23 mouse cellular contexts compared by ENCODE assay signal in the genomic region with DNA sequence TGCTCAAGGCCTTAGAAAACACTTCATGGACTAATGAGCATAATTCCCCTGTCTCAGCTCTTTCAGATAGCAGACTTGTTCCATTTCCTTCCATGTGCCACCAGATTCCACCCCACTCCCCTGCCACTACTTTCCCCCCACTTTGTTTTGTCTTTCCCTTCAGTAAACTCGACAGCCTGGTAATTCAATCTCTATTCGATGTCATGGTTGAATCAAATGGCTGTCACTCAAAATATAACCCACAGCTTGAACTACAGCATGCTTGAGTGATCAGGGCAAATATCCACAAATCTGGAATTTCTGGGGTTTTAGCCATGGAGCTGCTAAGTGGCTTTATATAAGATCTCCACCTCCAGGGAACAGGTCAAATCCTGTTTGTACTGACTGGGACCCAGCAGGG.
DNase-seq lines count a peak whose midpoint lies in the region; ATAC-seq and TF ChIP-seq lines count a peak whose summit lies in the region.
"Had no signal": no experiment of that assay in that cellular context is flagged by ENCODE, and none has a peak within 500 bp of the region (broad histone marks: within the 10 kb centered on the region; RNA-seq: fewer than 3 reads in every experiment).

No protein-coding gene starts in this region.

- no peaks in the 10 kb centered on the region for H3K4me1 ChIP-seq in cerebellum, adult 2 months (ENCODE audit: control insufficient read depth, insufficient read depth, low read length)
- H3K4me1 ChIP-seq in kidney, embryonic 15.5 days, result peaks cover 5% of the 10 kb centered on the region; the same call in 1 of the 2 replicates
- H3K4me1 ChIP-seq in kidney, embryonic 14.5 days (ENCODE audit: control insufficient read depth, insufficient read depth, low read length), result no peaks in the 10 kb centered on the region
- peaks cover 2% of the 10 kb centered on the region; the same call in 1 of the 2 replicates for H3K4me1 ChIP-seq in embryonic facial prominence, embryonic 12.5 days
- H3K4me1 ChIP-seq in heart, embryonic 10.5 days, result no peaks in the 10 kb centered on the region
- H3K4me1 ChIP-seq: heart, embryonic 12.5 days; hindbrain, embryonic 15.5 days; limb, embryonic 12.5 days had no signal

- no peak overlapping the region for H3K4me2 ChIP-seq in kidney, embryonic 15.5 days
- H3K4me2 ChIP-seq in kidney, embryonic 14.5 days (replicated peaks; ENCODE audit: low read depth, low read length), result no peak overlapping the region
- no peak overlapping the region for H3K4me2 ChIP-seq in embryonic facial prominence, embryonic 12.5 days (replicated peaks)
- H3K4me2 ChIP-seq: heart, embryonic 12.5 days; hindbrain, embryonic 15.5 days; limb, embryonic 12.5 days; liver, embryonic 11.5 days had no signal

- no peaks in the 10 kb centered on the region for H3K9me3 ChIP-seq in kidney, embryonic 15.5 days (replicated peaks)
- H3K9me3 ChIP-seq in kidney, embryonic 14.5 days (ENCODE audit: control insufficient read depth, low read length), result no peaks in the 10 kb centered on the region
- H3K9me3 ChIP-seq in embryonic facial prominence, embryonic 12.5 days, result no peaks in the 10 kb centered on the region
- no peaks in the 10 kb centered on the region for H3K9me3 ChIP-seq in heart, embryonic 10.5 days
- H3K9me3 ChIP-seq: forebrain, embryonic 10.5 days; hindbrain, embryonic 15.5 days; limb, embryonic 12.5 days had no signal

- TF ChIP-seq CTCF in cerebellum, adult 2 months (IDR thresholded peaks at IDR 0.05; ENCODE audit: borderline replicate concordance, insufficient read depth, low read depth, low read length), result no peak

- no peak overlapping the region for H3K4me3 ChIP-seq in cerebellum, adult 2 months (replicated peaks; ENCODE audit: insufficient read depth, low read depth, low read length)
- no peak overlapping the region for H3K4me3 ChIP-seq in kidney, embryonic 15.5 days (replicated peaks)
- no peak overlapping the region for H3K4me3 ChIP-seq in kidney, embryonic 14.5 days (ENCODE audit: low read length)
- no peak overlapping the region for H3K4me3 ChIP-seq in embryonic facial prominence, embryonic 12.5 days
- H3K4me3 ChIP-seq in heart, embryonic 10.5 days, result no peak overlapping the region
- H3K4me3 ChIP-seq: forebrain, embryonic 10.5 days; heart, embryonic 12.5 days; hindbrain, embryonic 15.5 days; limb, embryonic 12.5 days had no signal

- no peaks in the 10 kb centered on the region for H3K36me3 ChIP-seq in kidney, embryonic 15.5 days
- no peaks in the 10 kb centered on the region for H3K36me3 ChIP-seq in kidney, embryonic 14.5 days (ENCODE audit: control insufficient read depth, insufficient read depth, low read length)
- no peaks in the 10 kb centered on the region for H3K36me3 ChIP-seq in embryonic facial prominence, embryonic 12.5 days
- no peaks in the 10 kb centered on the region for H3K36me3 ChIP-seq in heart, embryonic 10.5 days
- H3K36me3 ChIP-seq: forebrain, embryonic 10.5 days; heart, embryonic 12.5 days; hindbrain, embryonic 15.5 days; limb, embryonic 12.5 days had no signal

- TF ChIP-seq POLR2A in cerebellum, adult 2 months (IDR thresholded peaks at IDR 0.05; ENCODE audit: borderline replicate concordance, insufficient read depth, low read length), result no peak

- no peaks in the 10 kb centered on the region for H3K27me3 ChIP-seq in cerebellum, adult 2 months (ENCODE audit: control insufficient read depth, insufficient read depth, low read length)
- no peaks in the 10 kb centered on the region for H3K27me3 ChIP-seq in kidney, embryonic 15.5 days
- no peaks in the 10 kb centered on the region for H3K27me3 ChIP-seq in kidney, embryonic 14.5 days (ENCODE audit: control insufficient read depth, insufficient read depth, low read length)
- no peaks in the 10 kb centered on the region for H3K27me3 ChIP-seq in embryonic facial prominence, embryonic 12.5 days
- H3K27me3 ChIP-seq in heart, embryonic 10.5 days (ENCODE audit: insufficient read depth, poor library complexity, severe bottlenecking), result no peaks in the 10 kb centered on the region
- H3K27me3 ChIP-seq: heart, embryonic 12.5 days; hindbrain, embryonic 15.5 days; limb, embryonic 12.5 days had no signal

- peak; percentile 22; the same call in 1 of the 2 replicates for ATAC-seq in kidney, embryonic 15.5 days (replicated peaks; ENCODE audit: low FRiP score)
- no peak for ATAC-seq in kidney, embryonic 14.5 days (ENCODE audit: low FRiP score, low TSS enrichment)
- ATAC-seq in embryonic facial prominence, embryonic 12.5 days (ENCODE audit: insufficient number of reproducible peaks, insufficient read depth, low FRiP score, low TSS enrichment), result 0 out of 2 replicates have a peak, but pooled peaks have one; percentile 47
- ATAC-seq: forebrain, postnatal 0 days had no signal

- no peak overlapping the region for H3K27ac ChIP-seq in cerebellum, adult 2 months (ENCODE audit: insufficient read depth, low read length)
- no peak overlapping the region for H3K27ac ChIP-seq in kidney, embryonic 15.5 days
- H3K27ac ChIP-seq in kidney, embryonic 14.5 days (ENCODE audit: low read depth, low read length), result no peak overlapping the region
- no peak overlapping the region for H3K27ac ChIP-seq in embryonic facial prominence, embryonic 12.5 days
- no peak overlapping the region for H3K27ac ChIP-seq in heart, embryonic 10.5 days
- H3K27ac ChIP-seq: forebrain, embryonic 10.5 days; hindbrain, embryonic 15.5 days; limb, embryonic 12.5 days had no signal

- no peak overlapping the region for H3K9ac ChIP-seq in kidney, embryonic 15.5 days
- H3K9ac ChIP-seq in kidney, embryonic 14.5 days (ENCODE audit: low read depth, low read length), result no peak overlapping the region
- no peak overlapping the region for H3K9ac ChIP-seq in embryonic facial prominence, embryonic 12.5 days
- H3K9ac ChIP-seq: forebrain, postnatal 0 days; heart, embryonic 12.5 days; hindbrain, embryonic 15.5 days; limb, embryonic 12.5 days had no signal

- DNase-seq in cerebellum, postnatal 14 days, result peak; percentile 5 to 11
- DNase-seq in cerebellum, adult 2 months, result no peak
- DNase-seq in Muller cell, postnatal 12 days (ENCODE audit: inconsistent ontology term), result peak; percentile 47
- DNase-seq in heart, embryonic 10.5 days (ENCODE audit: low spot score), result no peak
- no peak for DNase-seq in left cerebral cortex, adult 8-10 months (ENCODE audit: low spot score in 2 of 2)
- DNase-seq: adrenal gland, postnatal 25 days; cerebellum, adult 9-11 months; forebrain, postnatal 0 days; gastrocnemius, postnatal 14 days; heart, adult 11 months; heart, postnatal 10 days; kidney, adult 11 months; kidney, postnatal 10 days; lung, adult 18-20 months; lung, postnatal 10 days had no signal

- WGBS in cerebellum, adult 2 months, result 4% methylated on average over 2 of the region's 2 CpGs
- WGBS in kidney, embryonic 15.5 days, result 27% methylated on average over 2 of the region's 2 CpGs
- WGBS in kidney, embryonic 14.5 days, result 34% methylated on average over 2 of the region's 2 CpGs
- WGBS in embryonic facial prominence, embryonic 12.5 days, result 25% methylated on average over 2 of the region's 2 CpGs
- WGBS in heart, embryonic 10.5 days, result 64% methylated on average over 2 of the region's 2 CpGs

Comparison
In these comparisons a context has a peak if more than half of its experiments do, and no peak if none do; other contexts are left out.
1. DNase-seq: peak in cerebellum, postnatal 14 days (2 of 2) and Muller cell, postnatal 12 days (single experiment); none in cerebellum, adult 2 months (0 of 2), heart, embryonic 10.5 days (single experiment) and left cerebral cortex, adult 8-10 months (0 of 2).